Mouse (Mus musculus) E14TG2a.4 (cell line): ENCODE results near the gene Shmt2.

Source experiments
- H3K27me3 ChIP-seq: 2 replicates; pipeline ENCODE4 v1.6.1; 2014; ENCODE audit warnings: low read length, control low read depth; ENCODE audit not compliant: insufficient read depth
- H3K36me3 ChIP-seq: 2 replicates; pipeline ENCODE4 v1.6.1; 2014; ENCODE audit warnings: low read length, control low read depth; ENCODE audit not compliant: insufficient read depth
- H3K4me1 ChIP-seq: replicated peaks from 2 replicates; pipeline ENCODE4 v1.6.1; 2014; ENCODE audit warnings: low read depth, low read length, control low read depth
- H3K4me3 ChIP-seq: replicated peaks from 2 replicates; pipeline ENCODE4 v1.5.1; 2014; ENCODE audit warnings: mild to moderate bottlenecking, low read length
- H3K9me3 ChIP-seq: 2 replicates; pipeline ENCODE4 v1.6.1; 2014; ENCODE audit warnings: low read length, control low read depth
- CTCF ChIP-seq: conservative IDR thresholded peaks from 2 replicates; pipeline ENCODE4 v1.5.1; 2014; ENCODE audit warnings: low read length
- NANOG ChIP-seq: IDR thresholded peaks from 2 replicates; pipeline ENCODE4 v1.6.1; 2014; ENCODE audit warnings: borderline replicate concordance, low read length, mixed read lengths
- POU5F1 ChIP-seq: IDR thresholded peaks from 2 replicates; pipeline ENCODE4 v1.6.1; 2014; ENCODE audit warnings: low read length, borderline replicate concordance

The Shmt2 gene

DNA sequence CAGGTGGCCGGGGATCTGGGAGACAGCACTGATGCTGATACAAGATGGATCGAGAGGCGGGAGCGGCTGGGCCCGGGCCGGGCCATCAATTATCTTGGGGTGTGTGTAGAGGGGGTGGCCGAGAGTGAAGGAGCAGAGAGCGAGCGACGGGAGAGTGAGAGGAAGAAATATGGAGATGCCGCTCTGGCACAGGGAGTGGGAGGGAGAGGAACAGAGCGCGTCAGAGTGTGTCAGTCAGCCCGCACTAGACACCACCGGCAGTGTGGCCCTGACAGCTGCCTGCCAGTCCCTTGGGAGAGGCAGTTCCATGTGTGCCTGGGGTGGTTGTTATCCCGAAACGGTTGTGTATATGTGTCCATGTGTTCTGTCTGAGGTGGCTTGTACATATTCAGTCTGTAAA, 5.2 kb upstream of the Shmt2 start:
- Histone ChIP-seq H3K4me1 (peaks cover 93% of the 10 kb centered on the region), H3K36me3 (no peaks in the 10 kb centered on the region), H3K9me3 (no peaks in the 10 kb centered on the region), H3K27me3 (peaks cover 90% of the 10 kb centered on the region), H3K4me3 (peak overlapping the region; percentile 69; the same call in 1 of the 2 replicates)
- TF ChIP-seq NANOG (no peak), CTCF (no peak), POU5F1 (no peak)

- Histone ChIP-seq H3K27me3 (peaks cover 82% of the 10 kb centered on the region), H3K4me3 (peak overlapping the region; percentile 69), H3K36me3 (no peaks in the 10 kb centered on the region), H3K9me3 (no peaks in the 10 kb centered on the region), H3K4me1 (peaks cover 90% of the 10 kb centered on the region)
- TF ChIP-seq CTCF (no peak), NANOG (no peak), POU5F1 (no peak)
Observed at GRCm38 (mm10) chr10:127526681-127527080, 4.4 kb upstream of the Shmt2 start.

DNA sequence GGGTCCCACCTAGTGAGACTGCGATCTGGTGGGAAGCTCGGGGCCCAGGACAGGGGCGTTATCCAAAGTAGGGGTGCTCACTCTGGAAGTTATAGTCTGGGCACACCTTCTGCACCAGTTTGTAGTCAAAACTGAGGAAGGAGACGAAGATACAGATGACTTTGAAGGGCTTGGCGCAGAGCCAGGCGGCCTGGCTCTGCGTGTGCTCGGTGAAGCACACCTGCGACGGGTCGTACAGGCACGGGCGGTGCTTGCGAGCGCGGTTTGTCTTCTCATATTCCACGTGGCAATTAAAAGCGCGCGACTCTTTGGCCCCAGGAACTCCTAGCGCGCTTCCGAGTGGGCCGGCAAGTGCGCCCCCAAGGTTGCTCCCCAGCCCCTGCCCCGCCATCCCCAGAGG, 3.8 kb upstream of the Shmt2 start:
- Histone ChIP-seq H3K4me1 (peaks cover 90% of the 10 kb centered on the region), H3K36me3 (peaks cover 3% of the 10 kb centered on the region), H3K4me3 (peak overlapping the region; percentile 69), H3K27me3 (peaks cover 80% of the 10 kb centered on the region), H3K9me3 (no peaks in the 10 kb centered on the region)
- TF ChIP-seq NANOG: no peak
- TF ChIP-seq POU5F1: no peak
- TF ChIP-seq CTCF: no peak

DNA sequence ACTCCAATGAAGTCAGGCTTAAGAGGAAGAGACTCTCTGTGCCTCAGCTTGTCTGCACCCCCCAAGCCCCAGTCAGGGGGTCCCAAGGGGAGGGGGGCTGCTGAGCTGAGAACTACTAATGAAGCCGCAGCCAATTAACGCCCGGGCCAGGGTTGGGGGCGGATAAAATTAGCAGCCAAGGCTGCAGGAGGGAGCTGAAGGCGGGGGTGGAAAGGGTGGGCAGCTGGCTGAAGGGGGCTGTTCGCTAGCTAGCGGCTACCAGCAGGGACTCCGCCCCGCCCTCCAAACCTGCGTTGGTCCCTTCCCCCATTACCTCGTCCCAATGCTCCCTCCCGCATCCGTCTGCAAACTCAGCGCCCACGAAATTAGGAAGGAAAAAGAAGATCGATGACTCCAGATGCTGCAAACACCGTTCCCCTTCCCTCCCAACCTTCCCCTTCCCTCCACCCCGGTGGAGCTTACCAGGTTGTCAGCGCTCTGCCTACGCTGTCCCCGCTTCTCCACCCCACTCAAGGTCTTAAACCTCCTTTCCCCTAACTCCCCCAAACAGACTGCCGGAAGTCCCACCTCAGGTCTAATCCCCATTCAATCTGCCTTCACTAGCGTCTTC, 2.5 kb upstream of the Shmt2 start:
- Histone ChIP-seq H3K4me1 (peaks cover 92% of the 10 kb centered on the region), H3K9me3 (no peaks in the 10 kb centered on the region), H3K27me3 (peaks cover 74% of the 10 kb centered on the region), H3K4me3 (peak overlapping the region; percentile 69), H3K36me3 (peaks cover 16% of the 10 kb centered on the region)
- no peak for TF ChIP-seq CTCF
- no peak for TF ChIP-seq NANOG
- no peak for TF ChIP-seq POU5F1

GRCm38 (mm10) chr10:127521611-127522080, 598 bp downstream of the Shmt2 start:
- Histone ChIP-seq H3K36me3 (peaks cover 45% of the 10 kb centered on the region), H3K4me1 (peaks cover 92% of the 10 kb centered on the region), H3K27me3 (peaks cover 50% of the 10 kb centered on the region), H3K4me3 (peak overlapping the region; percentile 92), H3K9me3 (no peaks in the 10 kb centered on the region)
- TF ChIP-seq NANOG (no peak), POU5F1 (no peak), CTCF (no peak)

GRCm38 (mm10) chr10:127520714-127521357, 1.4 kb downstream of the Shmt2 start:
- TF ChIP-seq POU5F1 (no peak), NANOG (no peak), CTCF (no peak)
- H3K9me3 ChIP-seq: no peaks in the 10 kb centered on the region
- H3K36me3 ChIP-seq: peaks cover 53% of the 10 kb centered on the region

DNA sequence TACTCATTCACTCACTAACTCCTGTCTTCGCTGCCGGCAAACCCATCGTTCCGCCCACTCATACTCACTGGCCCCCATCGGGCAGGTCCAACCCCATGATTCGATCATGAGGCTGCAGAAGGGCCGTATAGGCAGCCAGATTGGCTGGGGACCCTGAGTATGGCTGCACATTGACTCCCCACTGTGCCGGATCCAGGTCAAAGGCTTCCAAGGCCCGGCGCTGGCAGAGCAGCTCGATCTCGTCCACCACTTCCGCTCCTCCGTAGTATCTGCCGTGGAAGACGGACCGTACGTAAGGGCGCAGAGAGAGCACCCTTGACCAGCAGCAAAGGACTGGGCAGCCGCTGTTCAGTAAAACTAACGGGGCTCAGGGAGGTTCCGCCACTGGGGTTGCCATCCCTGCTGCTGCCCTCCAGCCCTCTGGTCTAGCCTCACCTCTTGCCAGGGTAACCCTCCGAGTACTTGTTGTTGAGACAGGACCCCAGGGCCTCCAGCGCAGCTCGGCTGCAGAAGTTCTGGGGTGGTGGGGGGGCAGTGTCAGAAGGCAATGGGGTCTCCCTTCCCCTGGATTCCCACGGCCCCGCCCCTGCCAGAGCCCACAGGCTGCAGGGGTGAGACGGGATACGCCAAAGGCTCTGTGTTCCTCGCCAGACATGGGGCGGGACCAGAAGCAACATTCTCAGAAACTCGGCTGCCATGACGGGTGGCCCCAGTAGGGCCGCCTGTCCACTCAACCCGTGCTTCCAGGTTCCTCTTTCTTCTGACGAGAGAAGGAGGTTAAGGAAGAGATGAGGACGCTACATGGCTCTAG, 2.1 kb downstream of the Shmt2 start:
- Histone ChIP-seq H3K4me1 (peaks cover 93% of the 10 kb centered on the region), H3K36me3 (peaks cover 56% of the 10 kb centered on the region), H3K4me3 (peak overlapping the region; percentile 92), H3K27me3 (peaks cover 50% of the 10 kb centered on the region), H3K9me3 (no peaks in the 10 kb centered on the region)
- TF ChIP-seq NANOG: no peak
- no peak for TF ChIP-seq CTCF
- TF ChIP-seq POU5F1: no peak

More at GRCm38 (mm10) chr10:127520714-127521357, 1.4 kb downstream of the Shmt2 start:
- Histone ChIP-seq H3K4me3 (peak overlapping the region; percentile 92), H3K4me1 (peaks cover 93% of the 10 kb centered on the region), H3K27me3 (peaks cover 50% of the 10 kb centered on the region)
